ENCODE assay signal across 9 mouse cellular contexts in genomic region chr5:31081386-31081785, GRCm38 (mm10). TPM values are rescaled to one million over a fixed set of nuclear protein-coding genes. Genes with fewer than 3 reads are reported as not detected.
DNase-seq lines count a peak whose midpoint lies in the region; TF ChIP-seq lines count a peak whose summit lies in the region.
"Had no signal": no experiment of that assay in that cellular context is flagged by ENCODE, and none has a peak within 500 bp of the region (broad histone marks: within the 10 kb centered on the region; RNA-seq: fewer than 3 reads in every experiment).

No protein-coding gene starts in this region.

- in situ Hi-C loops in CH12.LX (cut with MboI; ENCODE audit: low pct_ligation_motif_present, low pct_unique_long_range_greater_than_20kb, low sequenced_read_pairs): no loop called here

- dilution Hi-C loops in CH12.LX (cut with MboI; ENCODE audit: extremely low pct_ligation_motif_present, extremely low pct_unique_long_range_greater_than_20kb, low sequenced_read_pairs): no loop called here

- no peak for TF ChIP-seq EP300 in CH12.LX (IDR thresholded peaks at IDR 0.05; ENCODE audit: low read length)

- no peak overlapping the region for H3K4me2 ChIP-seq in CH12.LX (ENCODE audit: insufficient read depth, low read depth, poor library complexity, severe bottlenecking)

- peak; percentile 50 to 64 for DNase-seq in layer of hippocampus, postnatal 10 days (ENCODE audit: low spot score in 2 of 2)
- DNase-seq in layer of hippocampus, postnatal 36 days: no peak
- peak; percentile 63 for DNase-seq in CH12.LX (ENCODE audit: extremely low read depth)
- peak; percentile 51 for DNase-seq in adipocyte (ENCODE audit: low spot score)
- DNase-seq in heart, postnatal 4 days: peak; percentile 69
- DNase-seq in naive thymus-derived CD4-positive, alpha-beta T cell, adult 2 months (ENCODE audit: low read depth): peak; percentile 60
- no peak for DNase-seq in gastrocnemius, postnatal 14 days
- DNase-seq in ovary, postnatal 10 days (ENCODE audit: low spot score): no peak

- no peak overlapping the region for H3K27ac ChIP-seq in CH12.LX (ENCODE audit: insufficient read depth, low read depth)

- H3K27me3 ChIP-seq in CH12.LX (replicated peaks): peaks cover 8% of the 10 kb centered on the region

- no peaks in the 10 kb centered on the region for H3K79me2 ChIP-seq in CH12.LX (replicated peaks; ENCODE audit: control insufficient read depth, extremely low read depth, insufficient read depth, poor library complexity, severe bottlenecking)

- TF ChIP-seq POLR2A in CH12.LX (IDR thresholded peaks at IDR 0.05; ENCODE audit: low read depth, low read length): no peak

- H3K9me3 ChIP-seq in CH12.LX (replicated peaks; ENCODE audit: low read length): no peaks in the 10 kb centered on the region

- no peak overlapping the region for H3K4me3 ChIP-seq in CH12.LX (replicated peaks in 1 of 3; ENCODE audit: low read depth in 2 of 3, low read length in 2 of 3, poor library complexity in 1 of 3)

- TF ChIP-seq RAD21 in CH12.LX (IDR thresholded peaks at IDR 0.05; ENCODE audit: low read depth, low read length): peak; percentile 39

- H3K9ac ChIP-seq in CH12.LX (ENCODE audit: insufficient read depth, low read depth): no peak overlapping the region

- TF ChIP-seq CTCF in CH12.LX (conservative IDR thresholded peaks at IDR 0.05 in 1 of 2, IDR thresholded peaks at IDR 0.05 in 1 of 2; ENCODE audit: low read depth in 2 of 2, low read length in 2 of 2): peak; percentile 77 to 87

- peaks cover 13 to 29% of the 10 kb centered on the region in 2 experiments for H3K4me1 ChIP-seq in CH12.LX (ENCODE audit: control insufficient read depth in 1 of 2, insufficient read depth in 2 of 2)

- intact Hi-C loops in gastrocnemius, postnatal 14 days (cut with DNase I; ENCODE audit: low total_unique reads): no loop called here

- H3K36me3 ChIP-seq in CH12.LX (replicated peaks in 1 of 2; ENCODE audit: control insufficient read depth in 1 of 2, insufficient read depth in 1 of 2, low read length in 1 of 2): peaks cover 31 to 47% of the 10 kb centered on the region in 2 experiments

TF ChIP-seq in CH12.LX, 34 proteins besides CTCF, POLR2A, EP300 and RAD21:
- no peak for TF ChIP-seq E2F4 (IDR thresholded peaks at IDR 0.05; ENCODE audit: insufficient replicate concordance, low read depth, low read length)
- peak; percentile 64 for TF ChIP-seq SMC3 (IDR thresholded peaks at IDR 0.05; ENCODE audit: low read depth, low read length)
- TF ChIP-seq CHD1 (IDR thresholded peaks at IDR 0.05; ENCODE audit: low read depth, low read length): no peak
- 0 out of 2 replicates have a peak, but pooled peaks have one; percentile 28 for TF ChIP-seq MYC (IDR thresholded peaks at IDR 0.05; ENCODE audit: low read depth, low read length)

RNA-seq across cellular contexts. Expression of gene Dnajc5g, which starts 24.7 kb away (rescaled TPM):
- total RNA-seq in layer of hippocampus, postnatal 10 days (2021): not detected
- total RNA-seq in layer of hippocampus, postnatal 36 days (2021): not detected
- total RNA-seq in CH12.LX (2012; rRNA removed) (not detected in 2 replicates), CH12.LX (2014; rRNA removed) (not detected in 2 replicates)
- polyA plus RNA-seq in CH12.LX (2012; ENCODE audit: insufficient read length, low read depth): not detected in 2 replicates
- total RNA-seq in heart, postnatal 4 days (2021): not detected
- total RNA-seq in gastrocnemius, postnatal 14 days (2021): not detected
- polyA plus RNA-seq: lung, embryonic 16.5 days had no signal

RNA-seq across cellular contexts. Expression of gene Slc30a3, which starts 26.7 kb away (rescaled TPM):
- 10 to 100 TPM; 41.0 to 47.6 TPM for total RNA-seq in layer of hippocampus, postnatal 10 days (2021)
- total RNA-seq in layer of hippocampus, postnatal 36 days (2021): 10 to 100 TPM; 73.6 to 76.8 TPM
- total RNA-seq in CH12.LX (2012; rRNA removed): not detected in 2 replicates
- not detected in 2 replicates for total RNA-seq in CH12.LX (2014; rRNA removed)
- polyA plus RNA-seq in CH12.LX (2012; ENCODE audit: insufficient read length, low read depth): not detected in 2 replicates
- under 1 TPM in 1 of 2 experiments, not detected in 1; 0.24 TPM for total RNA-seq in heart, postnatal 4 days (2021)
- total RNA-seq in gastrocnemius, postnatal 14 days (2021): under 1 TPM in 1 of 2 experiments, not detected in 1; 0.10 TPM

RNA-seq across cellular contexts. Expression of gene Cad, which starts 26.8 kb away (rescaled TPM):
- total RNA-seq in layer of hippocampus, postnatal 10 days (2021): 10 to 100 TPM; 21.2 to 23.2 TPM
- 10 to 100 TPM; 22.3 to 25.5 TPM for total RNA-seq in layer of hippocampus, postnatal 36 days (2021)
- total RNA-seq in CH12.LX (2012; rRNA removed) (106 and 135 TPM in 2 replicates), CH12.LX (2014; rRNA removed) (43.1 and 44.3 TPM in 2 replicates)
- 108 and 123 TPM in 2 replicates for polyA plus RNA-seq in CH12.LX (2012; ENCODE audit: insufficient read length, low read depth)
- 10 to 100 TPM; 33.5 to 40.7 TPM for total RNA-seq in heart, postnatal 4 days (2021)
- total RNA-seq in gastrocnemius, postnatal 14 days (2021): 10 to 100 TPM; 12.3 to 19.9 TPM

RNA-seq across cellular contexts. Expression of gene Slc5a6, which starts 32.7 kb away (rescaled TPM):
- total RNA-seq in layer of hippocampus, postnatal 10 days (2021): 10 to 100 TPM; 14.2 to 16.6 TPM
- 10 to 100 TPM; 13.7 to 14.2 TPM for total RNA-seq in layer of hippocampus, postnatal 36 days (2021)
- total RNA-seq in CH12.LX (2012; rRNA removed): 10.9 and 15.4 TPM in 2 replicates
- 8.9 and 9.0 TPM in 2 replicates for total RNA-seq in CH12.LX (2014; rRNA removed)
- polyA plus RNA-seq in CH12.LX (2012; ENCODE audit: insufficient read length, low read depth): 17.1 and 18.6 TPM in 2 replicates
- total RNA-seq in heart, postnatal 4 days (2021): 1 to 10 TPM; 7.0 to 7.2 TPM
- total RNA-seq in gastrocnemius, postnatal 14 days (2021): 1 to 10 TPM; 2.5 to 2.8 TPM

RNA-seq across cellular contexts. Expression of gene Atraid, which starts 33.3 kb away (rescaled TPM):
- total RNA-seq in layer of hippocampus, postnatal 10 days (2021): 10 to 100 TPM; 80.1 to 86.1 TPM
- 10 to 100 TPM; 73.7 to 77.5 TPM for total RNA-seq in layer of hippocampus, postnatal 36 days (2021)
- total RNA-seq in CH12.LX (2012; rRNA removed) (48.8 and 58.0 TPM in 2 replicates), CH12.LX (2014; rRNA removed) (88.7 TPM in 2 replicates)
- 52.7 and 60.1 TPM in 2 replicates for polyA plus RNA-seq in CH12.LX (2012; ENCODE audit: insufficient read length, low read depth)
- total RNA-seq in heart, postnatal 4 days (2021): 10 to 100 TPM; 46.0 to 53.7 TPM
- total RNA-seq in gastrocnemius, postnatal 14 days (2021): 10 to 100 TPM; 56.7 to 63.5 TPM

Comparison
In these comparisons a context has a peak if more than half of its experiments do, and no peak if none do; other contexts are left out.
1. DNase-seq: peak in layer of hippocampus, postnatal 10 days (2 of 2), CH12.LX (single experiment), adipocyte (single experiment), heart, postnatal 4 days (single experiment) and naive thymus-derived CD4-positive, alpha-beta T cell, adult 2 months (single experiment); none in layer of hippocampus, postnatal 36 days (0 of 2), gastrocnemius, postnatal 14 days (single experiment) and ovary, postnatal 10 days (single experiment).
2. RNA of gene Slc30a3, which starts 26.7 kb away (total RNA-seq): 73.6 to 76.8 TPM in layer of hippocampus, postnatal 36 days and 41.0 to 47.6 TPM in layer of hippocampus, postnatal 10 days; 0.24 TPM in heart, postnatal 4 days, 0.10 TPM in gastrocnemius, postnatal 14 days and not detected in CH12.LX; every median in the first group is over 10 times any median in the second.